Mouse (Mus musculus): ENCODE results near the gene Map3k6.

Map3k6 gene

GRCm38 (mm10) chr4:133240490-133240921 lies at the start of gene Map3k6:
Gene Map3k6, plus strand, starts transcription at chr4:133240818.
- peak; percentile 85 to 86 for DNase-seq

GRCm38 (mm10) chr4:133194482-133194881 lies 46.1 kb upstream of the Map3k6 start:
- DNase-seq, result no peak

DNA sequence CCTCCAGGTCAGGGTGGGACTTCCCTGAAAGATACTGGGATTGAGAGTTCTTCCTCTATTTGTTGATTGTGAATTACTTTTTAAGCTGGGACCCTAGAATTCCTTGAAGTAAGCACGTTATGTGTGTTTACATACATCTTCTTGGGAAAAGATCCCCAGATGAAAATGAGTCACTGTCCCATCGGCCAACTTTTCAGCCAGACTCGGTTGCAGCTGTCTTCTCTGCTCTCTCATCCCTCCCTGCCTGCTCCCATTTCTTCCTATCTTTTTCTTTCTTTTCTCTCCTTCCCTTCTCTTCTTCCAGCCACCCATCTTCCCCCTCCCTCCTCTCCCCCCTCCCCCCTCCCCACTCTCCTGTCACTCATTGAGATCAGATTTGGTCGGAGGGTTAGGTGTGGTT lies 45.6 kb upstream of the Map3k6 start:
- no peak for DNase-seq

DNA sequence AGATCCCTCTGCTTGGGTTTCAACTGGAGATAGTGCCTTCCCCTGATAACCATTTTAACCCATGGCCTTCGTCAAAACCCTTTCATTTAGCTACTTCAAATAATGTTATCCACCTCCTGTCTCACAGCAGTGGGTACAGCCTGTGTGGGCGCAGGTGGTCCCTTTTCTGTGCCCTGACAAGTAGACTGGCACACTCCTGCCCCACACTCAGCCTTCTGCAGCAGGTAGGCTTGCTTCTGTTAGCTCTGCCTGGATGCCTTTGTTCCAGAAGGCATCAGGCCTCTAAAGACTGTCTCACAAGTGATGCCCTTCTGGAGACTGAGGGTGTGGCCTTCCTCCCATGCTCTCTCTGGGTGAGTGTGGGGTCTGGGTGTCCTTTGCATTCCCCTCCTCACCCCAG lies 44.5 kb upstream of the Map3k6 start:
- no peak for DNase-seq

DNA sequence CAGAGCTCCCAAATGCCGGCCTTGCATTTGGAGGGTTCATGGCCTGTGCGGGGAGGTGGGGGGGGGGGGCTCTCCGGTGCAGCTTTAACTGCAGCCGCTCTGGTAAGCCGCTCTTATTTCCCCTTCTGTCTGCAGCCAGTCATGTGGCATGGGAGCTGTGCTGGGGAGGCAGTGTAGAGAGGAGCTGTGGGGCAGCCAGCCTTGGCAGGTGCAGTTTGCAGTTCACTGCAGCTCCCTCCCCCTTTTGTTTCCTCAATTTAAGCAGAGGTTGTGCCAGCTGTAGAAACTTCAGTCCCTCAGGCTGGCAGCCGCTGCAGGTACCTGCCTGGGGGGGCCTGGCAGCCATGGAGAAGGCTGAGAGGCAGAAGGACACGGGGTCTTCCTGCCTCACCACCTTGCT lies 43.8 kb upstream of the Map3k6 start:
- peak in 1 of 2 experiments; percentile 28 for DNase-seq

DNA sequence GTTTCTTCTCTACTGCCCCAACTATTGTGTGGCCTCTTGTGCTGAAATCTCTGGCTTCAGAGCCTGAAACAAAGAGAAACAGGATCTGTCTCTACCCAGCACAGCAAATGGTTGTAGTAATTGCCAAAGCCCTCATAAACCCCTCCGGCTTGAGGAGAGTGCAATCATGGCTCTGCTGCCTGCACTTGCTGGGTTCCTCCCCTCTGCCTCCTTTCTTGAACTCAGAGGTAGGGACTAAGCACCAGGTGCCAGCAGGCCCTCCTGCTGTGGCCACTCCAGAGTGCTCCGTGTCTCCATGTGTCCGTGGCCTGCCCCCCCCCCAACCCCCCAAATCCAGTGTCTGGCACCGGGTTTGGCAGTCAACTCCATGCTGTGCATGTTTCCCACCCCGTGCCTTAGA lies 43.3 kb upstream of the Map3k6 start:
- DNase-seq, result no peak

DNA sequence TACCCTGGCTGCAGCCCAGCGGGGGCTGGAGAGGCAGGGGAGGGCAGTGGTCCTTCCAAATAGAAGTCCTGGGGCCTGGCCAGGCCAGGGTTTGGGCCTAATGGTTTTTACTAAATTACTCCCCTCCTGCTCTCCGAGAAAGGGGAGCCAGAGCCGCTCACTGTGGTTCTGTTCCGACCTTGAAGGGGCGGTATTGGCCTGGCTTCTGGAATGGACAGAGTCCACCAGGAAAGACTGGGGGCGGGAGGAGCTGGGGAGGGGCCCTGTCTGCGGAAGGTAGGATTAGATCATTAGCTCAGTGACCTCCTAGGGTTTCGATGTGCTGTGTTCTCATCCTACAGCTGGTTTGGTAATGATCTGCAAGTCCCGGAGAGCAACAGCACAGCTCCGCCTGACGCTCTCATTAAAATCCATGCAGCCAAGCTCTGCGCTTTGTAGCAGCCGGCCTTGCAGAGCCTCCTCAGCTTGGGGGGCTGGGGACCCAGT lies 42.8 kb upstream of the Map3k6 start:
- peak; percentile 78 to 80 for DNase-seq

GRCm38 (mm10) chr4:133198337-133199180 lies 42.1 kb upstream of the Map3k6 start:
- peak in 1 of 2 experiments; percentile 35 for DNase-seq

DNA sequence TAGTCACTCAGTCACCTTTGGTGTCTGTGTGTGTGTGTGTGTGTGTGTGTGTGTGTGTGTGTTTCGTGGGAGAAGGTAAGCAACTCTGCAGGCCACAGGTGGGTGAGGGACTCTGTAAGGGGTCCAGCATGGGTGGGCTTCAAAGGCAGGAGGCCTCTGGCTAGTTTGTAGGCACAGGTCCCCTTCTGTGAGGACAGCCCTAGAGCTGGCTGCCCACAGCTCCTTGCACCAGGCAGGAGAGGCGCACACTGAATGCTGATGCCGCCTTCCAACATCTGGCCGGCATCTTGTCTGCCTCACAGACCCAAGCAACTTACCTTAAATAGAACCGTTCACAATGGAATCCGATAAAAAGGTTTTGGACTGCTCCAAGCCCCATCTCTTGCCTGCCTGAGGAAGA lies 40.9 kb upstream of the Map3k6 start:
- no peak for DNase-seq

- DNase-seq, result peak in 1 of 2 experiments; percentile 41
Measured at GRCm38 (mm10) chr4:133200343-133200742, 40.3 kb upstream of the Map3k6 start.

- DNase-seq, result peak; percentile 85 to 89
Measured at GRCm38 (mm10) chr4:133201006-133201771, 39.4 kb upstream of the Map3k6 start.

GRCm38 (mm10) chr4:133202254-133202653 lies 38.4 kb upstream of the Map3k6 start:
- DNase-seq, result no peak

- DNase-seq, result no peak
Measured at GRCm38 (mm10) chr4:133203591-133203990, 37.0 kb upstream of the Map3k6 start.

GRCm38 (mm10) chr4:133204379-133204778 lies 36.2 kb upstream of the Map3k6 start:
- no peak for DNase-seq

- peak in 1 of 2 experiments; percentile 57 for DNase-seq
Measured at GRCm38 (mm10) chr4:133209366-133209765, 31.3 kb upstream of the Map3k6 start.

- no peak for DNase-seq
Measured at GRCm38 (mm10) chr4:133210023-133210787, 30.4 kb upstream of the Map3k6 start.

GRCm38 (mm10) chr4:133210788-133211390 lies 29.7 kb upstream of the Map3k6 start:
- no peak for DNase-seq

DNA sequence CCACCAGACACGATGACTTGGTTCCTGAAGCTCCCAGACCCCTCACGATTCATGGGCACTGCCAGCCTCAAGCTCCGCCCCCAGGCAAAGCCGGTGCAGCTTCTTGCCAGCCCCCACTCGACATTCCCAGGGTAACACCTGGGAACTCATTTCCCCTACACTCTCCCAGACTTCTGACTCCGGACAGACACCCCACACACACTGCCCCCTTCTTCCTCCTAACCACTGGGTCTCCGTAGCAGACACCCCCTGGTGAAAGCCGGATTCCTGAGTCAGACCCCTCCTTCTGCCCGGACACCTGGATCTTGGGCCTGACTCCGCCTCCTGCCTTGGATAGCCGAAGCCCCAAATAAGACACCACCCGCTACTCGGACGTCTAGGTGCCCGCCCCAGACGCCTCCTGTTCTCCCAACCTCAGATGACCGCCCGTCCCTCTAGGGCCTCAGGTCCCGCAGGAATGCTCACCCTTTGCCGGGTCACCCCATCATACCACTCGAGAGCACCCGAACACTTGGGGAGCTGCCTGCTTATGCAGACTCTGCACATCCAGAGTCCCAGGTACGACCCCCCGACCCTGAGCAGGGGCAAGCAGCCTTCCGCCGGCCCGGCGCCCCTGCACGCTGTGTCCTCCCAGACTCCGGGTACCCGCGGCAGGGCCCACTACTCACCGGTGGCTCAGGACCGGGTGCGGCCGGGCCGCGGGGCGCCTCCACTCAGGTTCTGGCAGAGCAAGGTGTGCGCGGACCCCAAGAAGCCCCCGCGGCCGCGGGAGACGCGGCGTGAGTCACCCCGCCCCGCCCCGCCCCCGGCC lies 28.7 kb upstream of the Map3k6 start, which contains the start of the genes Cd164l2 and Gpr3:
Gene Cd164l2, plus strand, starts transcription at position 381 of the 811 bp plus-strand sequence.
Gene Gpr3, minus strand, starts transcription at position 786 of the 811 bp plus-strand sequence.
- DNase-seq, result no peak

GRCm38 (mm10) chr4:133212562-133213267 lies 27.9 kb upstream of the Map3k6 start:
- peak; percentile 68 to 77 for DNase-seq

GRCm38 (mm10) chr4:133213268-133213590 lies 27.4 kb upstream of the Map3k6 start:
- no peak for DNase-seq

GRCm38 (mm10) chr4:133213661-133214060 lies 27.0 kb upstream of the Map3k6 start:
- no peak for DNase-seq

All from kidney, adult 8-10 months (tissue).